Mouse (Mus musculus): ENCODE measurements around the gene Paip2b.
"Not testable (repeated sequence)": the region's sequence is repeated elsewhere in the genome, so short reads cannot be mapped to it uniquely, and the experiment has no call there.

Gene Paip2b

DNA sequence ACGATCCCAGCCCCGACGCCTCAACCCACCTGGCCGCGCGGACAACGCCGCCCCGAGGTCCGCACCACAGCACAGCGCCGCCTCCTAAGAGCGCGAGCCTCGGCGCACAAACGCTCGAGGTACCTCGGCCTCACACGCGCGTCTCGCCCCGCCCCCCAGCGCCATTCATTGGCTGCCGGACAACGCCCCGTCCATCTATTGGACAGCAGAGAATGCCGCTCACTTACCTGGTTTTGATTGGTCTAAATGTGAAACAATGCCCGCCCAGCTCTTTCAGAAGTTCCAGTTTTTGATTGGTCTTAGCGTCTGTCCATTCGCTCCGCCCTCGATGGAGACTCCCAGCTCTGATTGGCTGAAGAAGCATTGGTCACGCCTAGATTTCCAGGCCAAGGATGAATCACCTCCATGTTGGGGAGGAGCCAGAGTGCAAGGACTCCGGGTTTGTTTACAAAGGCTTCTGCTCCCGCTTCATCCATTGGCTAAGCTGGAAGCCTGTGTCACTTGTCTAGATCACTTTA lies at the start of gene Paip2b:
TSS of gene Paip2b (minus strand) at position 136 of the 518 bp plus-strand sequence.
- DNase-seq (ENCODE audit: low read depth, low spot score): peak; percentile 100

DNA sequence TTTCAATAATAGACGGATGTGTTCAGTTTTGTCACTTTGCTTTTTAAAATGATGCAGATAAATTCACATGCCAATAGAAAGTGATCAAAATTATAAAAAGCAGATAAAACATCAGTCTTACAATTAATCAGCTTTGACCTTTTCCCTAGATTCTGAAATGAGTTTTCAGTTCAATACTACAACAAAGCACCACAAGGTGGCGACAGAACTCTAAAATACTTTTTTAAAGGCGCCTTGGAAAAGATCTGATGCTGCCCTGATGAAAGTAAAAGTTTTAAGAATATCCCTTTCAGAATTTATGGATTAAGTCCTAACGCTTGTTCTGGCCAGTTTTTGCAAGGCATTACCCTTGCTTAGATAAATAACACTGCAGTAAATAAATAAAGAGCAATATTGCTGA lies 48.3 kb upstream of the Paip2b start:
- peak; percentile 75 for DNase-seq (ENCODE audit: low read depth, low spot score)

GRCm38 (mm10) chr6:83867598-83868585 lies 36.4 kb upstream of the Paip2b start:
- DNase-seq (ENCODE audit: low read depth, low spot score): peak; percentile 46

GRCm38 (mm10) chr6:83866954-83867597 lies 35.5 kb upstream of the Paip2b start, which contains the start of gene Zfp638:
Gene Zfp638 (plus strand): TSS chr6:83867109.
- DNase-seq (ENCODE audit: low read depth, low spot score): peak; percentile 95

DNA sequence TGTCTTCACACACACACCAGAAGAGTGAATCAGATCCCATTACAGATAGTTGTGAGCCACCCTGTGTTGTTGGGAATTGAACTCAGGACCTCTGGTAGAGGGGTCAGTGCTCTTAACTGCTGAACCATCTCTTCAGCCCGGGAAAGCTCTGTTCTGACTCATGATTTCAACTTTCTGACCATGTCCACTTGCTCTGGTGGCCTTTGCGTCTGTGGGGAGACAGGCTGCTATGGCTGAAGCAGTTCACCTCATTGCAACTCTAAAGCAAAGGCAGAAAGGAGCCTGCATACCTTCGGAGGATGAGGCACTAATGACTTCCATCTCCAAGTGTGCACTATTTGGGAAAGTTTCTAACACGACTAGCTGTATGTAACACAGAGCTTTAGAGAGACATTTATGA lies 34.9 kb upstream of the Paip2b start:
- DNase-seq (ENCODE audit: low read depth, low spot score): no peak

DNA sequence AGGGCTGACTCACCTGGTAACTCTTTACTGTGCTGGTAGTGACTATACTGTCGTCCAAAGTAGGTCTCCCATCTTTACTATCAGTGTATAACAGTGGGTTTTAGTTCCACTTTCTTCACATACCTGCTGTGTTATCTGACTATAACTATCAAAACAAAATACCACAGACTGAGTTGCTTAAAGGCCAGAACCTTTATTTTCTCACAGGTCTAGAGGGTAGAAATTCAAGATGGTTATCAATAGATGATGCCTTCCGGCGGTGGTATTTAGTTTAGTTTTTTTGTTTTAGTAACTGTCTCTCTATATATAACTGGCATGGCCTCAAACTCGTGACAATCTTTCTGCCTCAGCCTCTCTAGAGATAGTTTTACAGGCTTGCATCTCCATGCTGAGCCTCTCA lies 32.0 kb upstream of the Paip2b start:
- DNase-seq (ENCODE audit: low read depth, low spot score): no peak

DNA sequence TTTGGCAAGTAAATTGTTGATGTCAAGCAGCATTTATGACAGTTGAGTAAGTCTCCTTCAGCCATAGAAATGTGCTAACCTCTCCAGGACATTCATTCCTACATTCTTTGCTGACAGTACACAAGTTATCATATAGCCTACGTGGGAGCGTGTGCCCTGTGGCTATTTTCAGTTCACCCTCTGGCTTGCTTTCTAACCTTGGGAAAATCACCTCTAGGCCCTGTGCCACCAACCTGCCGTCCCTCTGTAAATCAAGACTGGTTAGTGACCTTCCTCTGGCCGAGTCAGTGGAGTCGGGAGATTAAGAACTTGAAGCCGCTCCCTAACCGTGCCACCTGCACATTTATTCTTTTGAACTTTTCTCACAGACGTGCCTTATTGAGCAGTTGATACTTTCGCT lies 28.5 kb upstream of the Paip2b start:
- DNase-seq (ENCODE audit: low read depth, low spot score): no peak

DNA sequence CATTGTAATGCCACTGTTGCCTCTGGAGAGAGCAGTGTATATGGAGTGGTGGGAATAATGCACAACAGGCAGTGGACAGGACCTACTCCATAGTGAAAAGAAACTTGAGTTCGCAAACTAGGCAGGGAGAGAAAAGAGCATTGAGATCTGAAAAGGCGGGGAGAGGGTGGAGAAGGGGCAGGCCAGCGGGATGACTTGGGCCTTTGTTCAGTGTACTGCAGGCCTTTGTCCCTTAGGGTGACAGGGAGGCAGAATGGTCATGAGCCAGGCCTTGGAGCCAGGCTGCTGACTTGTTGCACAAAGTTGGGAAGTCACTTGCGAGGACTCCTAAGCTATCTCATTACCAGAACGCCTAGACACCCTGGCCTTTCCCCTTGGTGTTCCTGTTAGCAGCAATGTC lies 25.9 kb upstream of the Paip2b start:
- no peak for DNase-seq (ENCODE audit: low read depth, low spot score)

- no peak for DNase-seq (ENCODE audit: low read depth, low spot score)
Observed at GRCm38 (mm10) chr6:83849446-83849845, 17.9 kb upstream of the Paip2b start.

DNA sequence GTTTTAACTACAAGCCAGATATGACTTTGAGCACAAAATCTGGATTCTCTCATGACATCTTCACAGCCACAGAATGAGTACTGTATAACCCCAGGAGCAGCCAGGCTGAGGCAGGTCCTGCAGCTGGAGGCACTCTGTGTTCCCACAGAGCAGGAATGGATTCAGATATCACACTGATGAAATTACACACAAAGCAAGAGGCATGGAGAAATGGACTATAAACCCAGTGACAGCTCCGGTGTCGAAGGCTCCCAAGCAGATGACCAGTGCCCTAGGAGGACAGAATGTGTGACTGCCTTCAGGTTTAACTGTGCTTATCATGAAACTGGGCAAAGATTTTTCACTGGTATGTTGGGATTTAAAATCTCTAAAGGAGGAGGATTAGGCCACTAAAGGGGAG lies 14.6 kb upstream of the Paip2b start:
- no peak for DNase-seq (ENCODE audit: low read depth, low spot score)

DNA sequence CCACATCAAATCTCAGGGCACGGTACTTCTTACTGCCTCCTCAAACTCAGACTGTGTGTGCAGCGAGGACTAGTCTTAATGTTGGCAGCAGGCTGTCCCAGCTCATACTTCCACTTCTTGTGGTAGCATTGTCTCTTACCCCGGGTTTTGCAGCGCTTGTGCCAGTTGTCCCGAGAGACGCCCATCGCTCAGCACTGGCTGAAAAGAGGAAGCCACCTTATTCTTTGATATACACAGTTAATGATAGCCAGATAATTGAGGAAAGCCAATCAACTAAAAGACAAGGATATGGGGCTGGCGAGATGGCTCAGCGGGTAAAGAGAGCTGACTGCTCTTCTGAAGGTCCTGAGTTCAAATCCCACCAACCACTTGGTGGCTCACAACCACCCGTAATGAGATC lies 13.4 kb upstream of the Paip2b start:
- no peak for DNase-seq (ENCODE audit: low read depth, low spot score)

GRCm38 (mm10) chr6:83840086-83840485 lies 8.5 kb upstream of the Paip2b start:
- no peak for DNase-seq (ENCODE audit: low read depth, low spot score)

GRCm38 (mm10) chr6:83838046-83838445 lies 6.5 kb upstream of the Paip2b start:
- peak; percentile 69 for DNase-seq (ENCODE audit: low read depth, low spot score)

DNA sequence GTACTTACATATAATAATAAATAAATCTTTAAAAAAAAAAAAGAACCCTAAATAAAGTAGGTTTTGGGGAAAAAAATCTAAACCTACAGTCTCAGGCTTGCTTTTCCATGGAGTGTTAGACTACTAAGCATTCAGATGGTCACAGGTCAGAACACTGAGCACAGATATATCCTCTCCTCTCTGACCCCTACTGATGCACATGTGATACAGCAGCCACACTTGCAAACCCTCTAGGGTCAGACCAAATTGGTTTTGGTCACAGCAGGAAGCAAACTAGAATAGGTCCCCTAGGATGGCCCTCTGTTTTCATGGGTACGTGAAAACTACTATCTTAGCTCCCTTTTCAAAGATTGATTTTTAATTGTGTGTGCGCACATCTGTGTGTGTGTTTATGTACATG lies 5.3 kb upstream of the Paip2b start:
- peak; percentile 51 for DNase-seq (ENCODE audit: low read depth, low spot score)

GRCm38 (mm10) chr6:83832393-83832792 lies 852 bp upstream of the Paip2b start:
- not testable (repeated sequence) for DNase-seq (ENCODE audit: low read depth, low spot score)

GRCm38 (mm10) chr6:83830941-83831605 lies 468 bp downstream of the Paip2b start:
- no peak for DNase-seq (ENCODE audit: low read depth, low spot score)

DNA sequence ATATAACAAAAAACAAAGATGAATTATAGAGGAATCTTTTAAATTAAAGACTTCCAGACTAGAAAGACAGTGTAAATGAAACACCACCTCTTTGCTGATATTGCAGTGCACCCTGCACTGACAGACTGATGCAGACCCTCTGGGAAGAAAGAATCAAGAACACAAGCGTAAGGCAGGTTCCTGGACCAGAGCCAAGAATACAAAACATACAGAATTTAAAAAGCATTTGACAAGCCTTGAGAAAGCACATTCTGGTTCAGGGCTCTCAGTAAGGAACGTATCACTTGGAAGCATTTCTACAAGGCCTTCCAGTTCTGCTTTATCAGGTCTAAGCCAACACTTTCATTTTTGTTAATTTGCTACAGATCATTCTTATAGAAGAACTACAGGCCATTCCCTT lies 9.7 kb downstream of the Paip2b start:
- DNase-seq (ENCODE audit: low read depth, low spot score): no peak

DNA sequence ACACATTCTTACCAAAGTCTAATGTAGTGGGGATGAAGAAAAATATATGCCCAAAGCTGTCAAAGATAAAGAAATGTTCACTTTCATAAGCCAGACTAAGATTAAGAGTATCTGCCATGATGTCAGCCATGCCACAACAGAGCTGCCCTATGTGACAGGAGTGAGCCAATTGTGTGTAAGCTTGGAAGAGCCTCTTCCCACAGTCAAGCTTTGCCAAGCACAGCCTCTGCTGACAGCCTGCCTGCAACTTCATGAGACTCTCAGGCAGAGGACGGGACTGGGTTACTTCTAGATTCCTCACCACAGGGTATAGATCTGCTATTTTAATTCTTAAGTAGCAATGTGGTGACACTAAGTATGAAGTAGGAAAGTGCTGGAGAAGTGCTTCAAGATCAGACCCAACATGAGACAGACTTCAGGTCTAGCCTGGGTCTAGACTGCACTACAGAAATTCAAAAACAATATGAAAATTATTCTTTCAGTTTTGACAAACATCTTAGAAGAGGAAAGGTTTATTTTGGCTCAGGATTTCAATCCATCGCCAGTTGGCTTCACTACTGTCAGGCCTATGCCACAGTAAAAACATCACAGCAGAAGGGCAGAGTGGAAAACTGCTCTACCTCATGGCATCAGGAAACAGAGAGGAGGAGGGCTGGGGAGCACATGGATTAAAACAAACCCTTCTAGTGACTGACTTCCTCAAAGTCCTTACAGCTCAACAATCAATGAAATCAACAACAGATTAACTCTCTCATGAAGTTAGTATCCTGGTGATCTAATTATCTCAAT lies 10.6 kb downstream of the Paip2b start:
- no peak for DNase-seq (ENCODE audit: low read depth, low spot score)

- DNase-seq (ENCODE audit: low read depth, low spot score): no peak
Observed at GRCm38 (mm10) chr6:83818996-83819395, 12.5 kb downstream of the Paip2b start.

DNA sequence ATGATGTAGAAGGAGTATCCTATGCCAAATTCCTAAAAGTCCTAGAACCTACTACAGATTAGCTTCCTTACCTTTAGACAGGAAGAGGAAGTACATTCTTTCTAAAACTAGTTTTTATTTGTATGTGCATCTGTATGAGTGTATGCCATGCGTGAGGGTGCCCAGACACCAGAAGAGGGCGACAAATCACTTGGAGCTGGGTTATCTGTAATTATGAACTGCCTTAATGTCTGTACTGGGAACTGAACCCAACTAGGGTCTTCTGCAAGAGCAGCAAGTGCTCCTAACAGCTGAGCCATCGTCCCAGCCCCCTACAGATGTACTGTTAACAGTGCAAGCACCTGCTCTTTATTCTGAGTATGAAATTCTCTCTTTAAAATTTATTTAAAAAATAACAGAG lies 15.7 kb downstream of the Paip2b start:
- peak; percentile 50 for DNase-seq (ENCODE audit: low read depth, low spot score)

DNA sequence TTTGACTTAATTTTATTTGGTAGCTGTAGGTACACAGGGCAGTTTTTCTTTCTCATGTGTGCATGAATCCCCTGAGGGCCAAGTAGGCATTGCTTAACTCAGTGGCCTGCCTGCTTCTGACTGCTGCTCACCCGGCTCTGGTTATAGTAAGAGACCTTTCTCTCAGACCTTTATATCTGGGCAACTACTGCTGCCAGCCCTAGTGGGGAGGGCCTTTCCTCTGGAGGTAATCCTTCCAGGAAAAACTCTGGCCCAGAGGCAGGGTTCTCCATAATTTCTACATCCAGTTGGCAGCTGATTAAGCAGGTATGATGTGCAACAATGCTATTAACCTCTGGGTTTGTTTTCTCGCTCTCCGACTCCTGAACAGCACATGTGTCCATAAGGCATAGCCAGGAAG lies 28.7 kb downstream of the Paip2b start:
- no peak for DNase-seq (ENCODE audit: low read depth, low spot score)
